Comparison of ENCODE assay signal across 13 mouse cellular contexts in genomic region chr9:105774878-105775277, GRCm38 (mm10). TPM values are rescaled to one million over a fixed set of nuclear protein-coding genes. Genes with fewer than 3 reads are reported as not detected.
DNase-seq lines count a peak whose midpoint lies in the region; ATAC-seq and TF ChIP-seq lines count a peak whose summit lies in the region.
"Had no signal": no experiment of that assay in that cellular context is flagged by ENCODE, and none has a peak within 500 bp of the region (broad histone marks: within the 10 kb centered on the region; RNA-seq: fewer than 3 reads in every experiment).

No protein-coding gene starts in this region.

- no peak for TF ChIP-seq CTCF in brain, embryonic 14.5 days (IDR thresholded peaks at IDR 0.05; ENCODE audit: borderline replicate concordance, extremely low read depth, insufficient read depth, insufficient read length)

- 83% methylated on average over 7 of the region's 7 CpGs for WGBS in forebrain, embryonic 12.5 days

- no peaks in the 10 kb centered on the region for H3K9me3 ChIP-seq in forebrain, embryonic 12.5 days
- H3K9me3 ChIP-seq: forebrain, embryonic 15.5 days; neural tube, embryonic 12.5 days had no signal

- no peak for ATAC-seq in forebrain, embryonic 12.5 days (ENCODE audit: low FRiP score)
- ATAC-seq: forebrain, embryonic 15.5 days; inflammation-experienced regulatory T-cells, adult 6 months had no signal

- no peaks in the 10 kb centered on the region for H3K36me3 ChIP-seq in forebrain, embryonic 12.5 days (replicated peaks)
- H3K36me3 ChIP-seq: forebrain, embryonic 15.5 days; neural tube, embryonic 12.5 days had no signal

- no peak overlapping the region for H3K4me3 ChIP-seq in forebrain, embryonic 12.5 days (replicated peaks)
- H3K4me3 ChIP-seq: forebrain, embryonic 15.5 days; neural tube, embryonic 12.5 days had no signal

- H3K4me1 ChIP-seq in forebrain, embryonic 12.5 days: peaks cover 12% of the 10 kb centered on the region

- intact Hi-C loops in left cerebral cortex, postnatal 4 days (cut with DNase I): no loop called here
- intact Hi-C loops in left cerebral cortex, postnatal 10 days (cut with DNase I): no loop called here
- intact Hi-C loops in gastrocnemius, postnatal 14 days (cut with DNase I; ENCODE audit: low total_unique reads): loop anchor here (5.0 kb wide), 1 partner anchor 63 kb away; no protein-coding TSS in a partner anchor

- peak; percentile 68 for DNase-seq in left cerebral cortex, postnatal 4 days
- no peak for DNase-seq in left cerebral cortex, postnatal 10 days (ENCODE audit: extremely low spot score in 1 of 2, low spot score in 2 of 2)
- peak; percentile 50 for DNase-seq in brain, embryonic 14.5 days (ENCODE audit: low read depth)
- peak; percentile 36 for DNase-seq in gastrocnemius, postnatal 14 days
- DNase-seq in kidney, adult 8-10 months: peak; percentile 24 to 36
- no peak for DNase-seq in frontal cortex, postnatal 14 days (ENCODE audit: low spot score in 2 of 2)

- no peak overlapping the region for H3K4me2 ChIP-seq in forebrain, embryonic 12.5 days
- H3K4me2 ChIP-seq: forebrain, embryonic 15.5 days; neural tube, embryonic 12.5 days had no signal

- no peaks in the 10 kb centered on the region for H3K27me3 ChIP-seq in forebrain, embryonic 12.5 days
- H3K27me3 ChIP-seq: forebrain, embryonic 15.5 days; neural tube, embryonic 12.5 days had no signal

- no peak for TF ChIP-seq POLR2A in brain, embryonic 14.5 days (IDR thresholded peaks at IDR 0.05; ENCODE audit: borderline replicate concordance, extremely low read depth, insufficient read depth, insufficient read length, poor library complexity, severe bottlenecking)

- no peak overlapping the region for H3K27ac ChIP-seq in forebrain, embryonic 12.5 days
- H3K27ac ChIP-seq: forebrain, embryonic 15.5 days; neural tube, embryonic 12.5 days had no signal

- no peak overlapping the region for H3K9ac ChIP-seq in forebrain, embryonic 12.5 days
- H3K9ac ChIP-seq: forebrain, embryonic 15.5 days; neural tube, embryonic 12.5 days had no signal

RNA-seq across cellular contexts. Expression of gene Col6a6, which starts 53.1 kb away (rescaled TPM):
- under 1 TPM; 0.22 to 0.42 TPM for total RNA-seq in left cerebral cortex, postnatal 4 days (2021)
- total RNA-seq in left cerebral cortex, postnatal 10 days (2021): under 1 TPM; 0.63 to 0.69 TPM
- 0.26 and 0.38 TPM in 2 replicates for polyA plus RNA-seq in brain, embryonic 14.5 days (2012; rRNA removed)
- total RNA-seq in gastrocnemius, postnatal 14 days (2021): 10 to 100 TPM; 13.2 to 17.7 TPM
- 0.10 and 0.17 TPM in 2 replicates for polyA plus RNA-seq in forebrain, embryonic 12.5 days (2016; fragmentation: Nextera tagmentation; extraction: Ambion mirVana)
- total RNA-seq: common myeloid progenitor, adult 5-6 weeks; megakaryocyte progenitor cell, adult 5-6 weeks had no signal
- polyA plus RNA-seq: small intestine, adult 2 months had no signal

Comparison
In these comparisons a context has a peak if more than half of its experiments do, and no peak if none do; other contexts are left out.
1. DNase-seq: peak in left cerebral cortex, postnatal 4 days (single experiment), brain, embryonic 14.5 days (single experiment), gastrocnemius, postnatal 14 days (single experiment) and kidney, adult 8-10 months (2 of 2); none in left cerebral cortex, postnatal 10 days (0 of 2) and frontal cortex, postnatal 14 days (0 of 2).
2. RNA of gene Col6a6, which starts 53.1 kb away (total RNA-seq): 13.2 to 17.7 TPM in gastrocnemius, postnatal 14 days; 0.63 to 0.69 TPM in left cerebral cortex, postnatal 10 days and 0.22 to 0.42 TPM in left cerebral cortex, postnatal 4 days; every median in the first group is over 4 times any median in the second.